Mouse (Mus musculus) CH12.LX (cell line): ENCODE data around the gene Olfr592. TPM values are rescaled to one million over a fixed set of nuclear protein-coding genes. Genes with fewer than 3 reads are reported as not detected.

Experiments
- DNase-seq: peaks from one replicate; pipeline ENCODE4 v3.0.0-alpha.2; 2013; ENCODE audit errors: extremely low read depth
- H3K27ac ChIP-seq: 2 replicates; pipeline ENCODE4 v1.5.1; 2012; ENCODE audit warnings: low read depth, mild to moderate bottlenecking, control low read depth, moderate library complexity; ENCODE audit not compliant: insufficient read depth
- H3K27me3 ChIP-seq: replicated peaks from 2 replicates; pipeline ENCODE3; 2012; ENCODE audit warnings: inconsistent platforms
- H3K36me3 ChIP-seq, 2 experiments: replicated peaks in 1 of 2; 2 replicates each; pipeline versions ENCODE3 to v1.6.1; 2012; ENCODE audit warnings: inconsistent platforms in 1 of 2, low read length in 1 of 2, mild to moderate bottlenecking in 1 of 2, mixed read lengths in 1 of 2, moderate library complexity in 1 of 2; ENCODE audit not compliant: control insufficient read depth in 1 of 2, insufficient read depth in 1 of 2
- H3K4me1 ChIP-seq, 2 experiments: 2 replicates each; pipeline ENCODE4 v1.6.1; 2012; ENCODE audit warnings: inconsistent platforms in 1 of 2, moderate library complexity in 1 of 2; ENCODE audit not compliant: insufficient read depth in 2 of 2, control insufficient read depth in 1 of 2
- H3K4me2 ChIP-seq: 2 replicates; pipeline ENCODE4 v1.6.1; 2012; ENCODE audit warnings: low read depth, mild to moderate bottlenecking, control low read depth; ENCODE audit not compliant: poor library complexity, insufficient read depth, severe bottlenecking
- H3K4me3 ChIP-seq, 3 experiments: fragments of 150-350 bp in 1 of 3; sonication (generic) in 1 of 3; replicated peaks in 1 of 3; 2 replicates each; pipeline versions ENCODE3 to v1.5.1; 2011 to 2012; ENCODE audit warnings: low read depth in 2 of 3, low read length in 2 of 3, mild to moderate bottlenecking in 2 of 3, moderate library complexity in 2 of 3, control low read depth in 1 of 3, improper control_type of control experiment in 1 of 3, inconsistent platforms in 1 of 3, mixed read lengths in 1 of 3; ENCODE audit not compliant: poor library complexity in 1 of 3
- H3K79me2 ChIP-seq: replicated peaks from 2 replicates; pipeline ENCODE4 v1.6.1; 2012; ENCODE audit warnings: mild to moderate bottlenecking, moderate library complexity; ENCODE audit not compliant: control insufficient read depth, poor library complexity, insufficient read depth, severe bottlenecking; ENCODE audit errors: extremely low read depth
- H3K9ac ChIP-seq: 2 replicates; pipeline ENCODE4 v1.6.1; 2012; ENCODE audit warnings: low read depth, mild to moderate bottlenecking, control low read depth, moderate library complexity; ENCODE audit not compliant: insufficient read depth
- H3K9me3 ChIP-seq: replicated peaks from 2 replicates; pipeline ENCODE3; 2012; ENCODE audit warnings: low read length, inconsistent platforms, mixed read lengths
- BHLHE40 ChIP-seq: IDR thresholded peaks from 2 replicates; pipeline ENCODE4 v1.6.1; 2011; ENCODE audit warnings: mild to moderate bottlenecking, low read depth, low read length, improper control_type of control experiment
- CHD1 ChIP-seq: IDR thresholded peaks from 2 replicates; pipeline ENCODE4 v1.6.1; 2012; ENCODE audit warnings: low read depth, low read length, improper control_type of control experiment, inconsistent platforms
- CHD2 ChIP-seq: IDR thresholded peaks from 2 replicates; pipeline ENCODE4 v1.6.1; 2011; ENCODE audit warnings: low read length, improper control_type of control experiment
- E2F4 ChIP-seq: IDR thresholded peaks from 2 replicates; pipeline ENCODE4 v1.6.1; 2011; ENCODE audit warnings: low read depth, low read length, improper control_type of control experiment; ENCODE audit not compliant: insufficient replicate concordance
- EP300 ChIP-seq: IDR thresholded peaks from 2 replicates; pipeline ENCODE4 v1.6.1; 2011; ENCODE audit warnings: low read length, improper control_type of control experiment
- ETS1 ChIP-seq: conservative IDR thresholded peaks from 2 replicates; pipeline ENCODE4 v1.6.1; 2012; ENCODE audit warnings: low read depth, mild to moderate bottlenecking, inconsistent platforms, low read length, improper control_type of control experiment, moderate library complexity
- GABPA ChIP-seq: IDR thresholded peaks from 2 replicates; pipeline ENCODE4 v1.6.1; 2012; ENCODE audit warnings: low read depth, low read length, improper control_type of control experiment, inconsistent platforms; ENCODE audit not compliant: insufficient replicate concordance
- IRF4 ChIP-seq: IDR thresholded peaks from 2 replicates; pipeline ENCODE4 v1.6.1; 2014; ENCODE audit warnings: low read depth, mild to moderate bottlenecking, inconsistent platforms, low read length, improper control_type of control experiment
- JUN ChIP-seq: IDR thresholded peaks from 2 replicates; pipeline ENCODE4 v1.6.1; 2011; ENCODE audit warnings: low read depth, mild to moderate bottlenecking, low read length, improper control_type of control experiment, moderate library complexity; ENCODE audit not compliant: insufficient read depth
- JUND ChIP-seq: conservative IDR thresholded peaks from 2 replicates; pipeline ENCODE4 v1.6.1; 2011; ENCODE audit warnings: low read depth, low read length, improper control_type of control experiment
- KAT2A ChIP-seq: IDR thresholded peaks from 2 replicates; pipeline ENCODE4 v1.6.1; 2012; ENCODE audit warnings: low read length, improper control_type of control experiment, inconsistent platforms; ENCODE audit not compliant: insufficient replicate concordance
- MAFK ChIP-seq: IDR thresholded peaks from 2 replicates; pipeline ENCODE4 v1.6.1; 2011; ENCODE audit warnings: low read length, improper control_type of control experiment; ENCODE audit not compliant: insufficient replicate concordance
- MAZ ChIP-seq: IDR thresholded peaks from 2 replicates; pipeline ENCODE4 v1.6.1; 2012; ENCODE audit warnings: low read depth, mild to moderate bottlenecking, inconsistent platforms, low read length, improper control_type of control experiment, moderate library complexity
- MEF2A ChIP-seq: IDR thresholded peaks from 2 replicates; pipeline ENCODE4 v1.6.1; 2014; ENCODE audit warnings: low read depth, mild to moderate bottlenecking, inconsistent platforms, low read length, improper control_type of control experiment, borderline replicate concordance
- MXI1 ChIP-seq: IDR thresholded peaks from 2 replicates; pipeline ENCODE4 v1.6.1; 2011; ENCODE audit warnings: mild to moderate bottlenecking, low read depth, low read length, improper control_type of control experiment
- MYC ChIP-seq: IDR thresholded peaks from 2 replicates; pipeline ENCODE4 v1.6.1; 2011; ENCODE audit warnings: low read depth, mild to moderate bottlenecking, improper control_type of control experiment, low read length
- NRF1 ChIP-seq: IDR thresholded peaks from 2 replicates; pipeline ENCODE4 v1.6.1; 2014; ENCODE audit warnings: low read depth, mild to moderate bottlenecking, inconsistent platforms, low read length, improper control_type of control experiment, moderate library complexity
- PAX5 ChIP-seq: IDR thresholded peaks from 2 replicates; pipeline ENCODE4 v1.6.1; 2012; ENCODE audit warnings: low read length, inconsistent platforms, mixed read lengths
- POLR2A ChIP-seq: IDR thresholded peaks from 2 replicates; pipeline ENCODE4 v1.6.1; 2011; ENCODE audit warnings: low read depth, mild to moderate bottlenecking, improper control_type of control experiment, low read length
- RAD21 ChIP-seq: IDR thresholded peaks from 2 replicates; pipeline ENCODE4 v1.6.1; 2011; ENCODE audit warnings: low read depth, mild to moderate bottlenecking, low read length, improper control_type of control experiment, moderate library complexity
- RCOR1 ChIP-seq: conservative IDR thresholded peaks from 2 replicates; pipeline ENCODE4 v1.6.1; 2012; ENCODE audit warnings: low read depth, mild to moderate bottlenecking, inconsistent platforms, low read length, improper control_type of control experiment
- SIN3A ChIP-seq: IDR thresholded peaks from 2 replicates; pipeline ENCODE4 v1.6.1; 2012; ENCODE audit warnings: low read length, improper control_type of control experiment, inconsistent platforms
- SMC3 ChIP-seq: IDR thresholded peaks from 2 replicates; pipeline ENCODE4 v1.6.1; 2011; ENCODE audit warnings: low read depth, low read length, improper control_type of control experiment
- TCF12 ChIP-seq: IDR thresholded peaks from 2 replicates; pipeline ENCODE4 v1.6.1; 2014; ENCODE audit warnings: low read depth, mild to moderate bottlenecking, inconsistent platforms, low read length, improper control_type of control experiment
- UBTF ChIP-seq: IDR thresholded peaks from 2 replicates; pipeline ENCODE4 v1.6.1; 2012; ENCODE audit warnings: low read depth, mild to moderate bottlenecking, inconsistent platforms, low read length, improper control_type of control experiment, moderate library complexity
- USF1 ChIP-seq: IDR thresholded peaks from 2 replicates; pipeline ENCODE4 v1.6.1; 2014; ENCODE audit warnings: low read depth, mild to moderate bottlenecking, inconsistent platforms, low read length, improper control_type of control experiment
- ZMIZ1 ChIP-seq: IDR thresholded peaks from 2 replicates; pipeline ENCODE4 v1.6.1; 2012; ENCODE audit warnings: low read depth, mild to moderate bottlenecking, inconsistent platforms, low read length, improper control_type of control experiment
- dilution Hi-C: fragments of 300-500 bp; cut with MboI; formaldehyde crosslinking; loops from 2 replicates; pipeline ENCODE4 v1.14.3; 2020; ENCODE audit warnings: low sequenced_read_pairs; ENCODE audit not compliant: extremely low pct_unique_long_range_greater_than_20kb, extremely low pct_ligation_motif_present
- in situ Hi-C: fragments of 300-500 bp; cut with MboI; formaldehyde crosslinking; loops from 3 replicates; pipeline ENCODE4 v1.14.3; 2019; ENCODE audit warnings: low sequenced_read_pairs, low pct_ligation_motif_present, low pct_unique_long_range_greater_than_20kb, mixed read lengths
- polyA plus RNA-seq: library from polyadenylated mRNA; unstranded; fragments of >175 nt; gene quantifications from 2 replicates; pipeline ENCODE4 v1.2.1, GENCODE M21; 2012; ENCODE audit warnings: low read depth; ENCODE audit not compliant: insufficient read length
- total RNA-seq, 2 experiments: library from RNA; depleted of rRNA; stranded (reverse); fragments of 300-350 nt in 1 of 2; fragments of >200 nt in 1 of 2; gene quantifications; 2 replicates each; pipeline ENCODE4 v1.2.3; 2012 to 2014

Olfr592 gene
- total and polyA plus RNA-seq, 3 experiments: not detected

DNA sequence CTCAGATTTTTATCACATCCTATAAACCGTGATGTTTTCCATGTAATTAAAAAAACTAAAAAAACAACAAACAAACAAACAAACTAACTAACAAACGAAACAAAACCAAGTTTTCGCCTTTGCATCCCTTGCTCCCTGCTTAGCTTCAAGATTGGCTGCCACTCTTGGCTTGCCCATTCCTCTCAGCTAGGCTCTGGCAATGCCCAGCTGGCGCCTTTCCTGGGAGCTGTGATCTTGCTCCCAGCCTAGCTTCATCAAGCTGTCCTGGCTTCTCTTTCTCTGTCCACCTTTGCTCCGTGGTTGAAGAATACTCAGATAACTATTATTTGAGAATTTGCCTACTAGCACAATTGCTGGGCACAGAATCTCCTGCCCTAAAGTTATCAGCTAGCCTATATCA lies 14.9 kb upstream of the Olfr592 start:
- Histone ChIP-seq H3K27ac (no peak overlapping the region), H3K9me3 (no peaks in the 10 kb centered on the region), H3K4me1 (no peaks in the 10 kb centered on the region), H3K4me2 (no peak overlapping the region), H3K27me3 (no peaks in the 10 kb centered on the region), H3K36me3 (no peaks in the 10 kb centered on the region), H3K9ac (no peak overlapping the region), H3K4me3 (no peak overlapping the region), H3K79me2 (no peaks in the 10 kb centered on the region)
- TF ChIP-seq MXI1 (no peak), BHLHE40 (no peak), ETS1 (no peak), CHD1 (no peak), MEF2A (no peak), USF1 (no peak), SIN3A (no peak), NRF1 (no peak), KAT2A (no peak), SMC3 (no peak), MYC (no peak), ZMIZ1 (no peak), MAFK (no peak), JUND (no peak), IRF4 (no peak), CHD2 (no peak), PAX5 (no peak), EP300 (no peak), RAD21 (no peak)
- no peak for DNase-seq
- in situ Hi-C loops (no loop called here), dilution Hi-C loops (no loop called here)

DNA sequence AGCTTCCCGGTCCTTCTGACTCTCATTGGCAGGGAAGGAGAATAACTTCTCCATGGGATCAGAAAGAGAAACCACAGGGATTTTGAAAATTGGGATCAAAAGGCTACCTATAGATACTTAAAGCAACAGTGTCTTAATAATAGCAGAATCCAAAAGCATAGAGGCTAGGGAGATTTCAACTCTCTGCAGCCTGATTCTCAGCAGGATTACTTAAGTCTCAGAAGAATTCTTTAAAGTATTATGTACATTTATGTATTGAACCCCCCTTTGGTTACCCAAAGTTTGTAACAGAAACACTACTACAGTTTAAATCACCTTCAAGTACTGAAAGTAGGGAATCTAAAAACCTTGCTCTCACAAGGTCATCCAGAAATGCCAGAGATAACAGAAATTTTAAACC lies 6.4 kb upstream of the Olfr592 start, which contains the start of gene Olfr591:
Gene Olfr591, minus strand, starts transcription at position 101 of the 400 bp plus-strand sequence.
- no peak for DNase-seq
- no peak within 1 kb of the TSS for H3K4me3 ChIP-seq
- H3K4me1 ChIP-seq: no peaks in the 10 kb centered on the region
- no peak within 1 kb of the TSS for H3K9ac ChIP-seq
- no peaks in the 10 kb centered on the region for H3K36me3 ChIP-seq
- no peaks in the 10 kb centered on the region for H3K27me3 ChIP-seq
- TF ChIP-seq CHD2 (no peak), POLR2A (no peak), EP300 (no peak), UBTF (no peak), SIN3A (no peak), GABPA (no peak), JUN (no peak), ZMIZ1 (no peak), RCOR1 (no peak), TCF12 (no peak), E2F4 (no peak), MAZ (no peak), JUND (no peak)
- dilution Hi-C loops: no loop called here
- H3K4me2 ChIP-seq: no peak within 1 kb of the TSS
- no peak within 1 kb of the TSS for H3K27ac ChIP-seq
- H3K79me2 ChIP-seq: no peaks in the 10 kb centered on the region
- in situ Hi-C loops: no loop called here
- H3K9me3 ChIP-seq: peaks cover 6% of the 10 kb centered on the region
